Mouse (Mus musculus): ENCODE measurements at regions not wholly inside any gene's neighbourhood (a gene's known extent, or its start where the extent isn't known, plus 50 kb on each side); places are given as distances from the start of the nearest gene placed in this dataset.

GRCm38 (mm10) chr8:26809943-26810342, 167.2 kb upstream of the Zfp703 start:
- DNase-seq (ENCODE audit: low spot score in 2 of 2): no peak

DNA sequence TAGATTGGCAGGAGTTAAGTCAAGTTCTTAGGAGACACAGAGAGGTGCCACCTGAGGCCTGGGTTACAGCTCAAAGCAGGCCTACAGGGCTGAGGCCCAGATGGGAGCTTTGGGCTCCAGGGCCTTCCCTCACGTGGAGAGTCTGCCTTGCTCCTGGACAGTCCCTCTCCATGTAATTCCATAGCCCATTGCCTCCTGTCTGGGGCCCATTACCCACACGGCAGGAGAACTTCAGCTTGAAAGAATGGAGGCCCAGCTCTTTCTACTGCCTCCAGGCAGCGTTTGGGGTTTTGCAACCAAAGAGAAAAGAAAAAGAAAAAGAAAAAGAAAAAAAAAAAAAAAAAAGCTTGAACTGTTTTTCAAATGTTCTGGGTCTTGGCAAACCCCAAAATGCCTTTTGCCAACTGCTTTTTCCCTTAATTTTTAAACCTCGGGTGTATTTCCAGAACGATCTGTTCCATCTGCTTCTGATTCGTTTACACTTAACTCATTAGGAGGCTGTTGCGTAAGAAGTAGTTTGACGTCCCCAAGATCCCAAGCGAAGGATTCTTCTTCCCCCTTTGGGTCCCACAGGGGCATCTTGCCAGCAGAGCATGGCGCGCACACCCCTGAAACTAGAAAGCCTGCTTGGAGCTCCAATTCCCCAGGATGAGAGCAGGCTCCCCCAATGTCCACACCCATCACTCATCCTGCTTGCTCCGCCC, 165.4 kb upstream of the Zfp703 start:
- no peak for DNase-seq (ENCODE audit: low spot score in 2 of 2)

DNA sequence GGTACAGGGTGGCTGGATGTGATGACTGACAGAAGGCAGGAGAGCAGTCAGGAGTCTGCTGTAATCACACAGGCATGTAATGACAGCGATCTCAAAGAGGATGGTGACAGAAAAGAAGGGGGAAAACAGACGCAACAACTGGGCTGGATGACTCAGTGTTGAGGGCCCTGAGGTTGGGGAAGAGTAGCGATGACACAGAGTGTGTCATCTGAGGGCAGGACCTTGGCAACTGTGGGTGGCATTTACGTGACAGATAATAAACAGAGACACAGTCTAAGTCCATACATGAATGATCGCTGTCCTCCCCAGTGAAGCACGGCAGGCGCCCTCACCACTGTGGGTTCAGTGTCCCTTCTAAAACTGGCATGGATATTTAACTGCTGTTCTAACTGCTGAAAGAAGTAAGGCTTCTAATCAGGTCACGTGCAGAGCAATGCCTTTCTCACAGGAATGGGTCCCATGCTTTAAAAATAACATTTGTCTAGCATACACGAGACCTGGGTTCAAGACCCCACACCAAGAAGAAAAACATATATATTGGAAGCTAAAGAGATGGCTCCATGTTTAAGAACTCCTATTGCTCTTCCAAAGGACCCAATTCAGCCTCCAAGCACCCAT, 163.8 kb upstream of the Zfp703 start:
- no peak for DNase-seq (ENCODE audit: low spot score in 2 of 2)

GRCm38 (mm10) chr8:26815020-26815584, 162.0 kb upstream of the Zfp703 start:
- no peak for DNase-seq (ENCODE audit: low spot score in 2 of 2)

- no peak for DNase-seq (ENCODE audit: low spot score in 2 of 2)
Observed at GRCm38 (mm10) chr8:26816977-26817376, 160.1 kb upstream of the Zfp703 start.

DNA sequence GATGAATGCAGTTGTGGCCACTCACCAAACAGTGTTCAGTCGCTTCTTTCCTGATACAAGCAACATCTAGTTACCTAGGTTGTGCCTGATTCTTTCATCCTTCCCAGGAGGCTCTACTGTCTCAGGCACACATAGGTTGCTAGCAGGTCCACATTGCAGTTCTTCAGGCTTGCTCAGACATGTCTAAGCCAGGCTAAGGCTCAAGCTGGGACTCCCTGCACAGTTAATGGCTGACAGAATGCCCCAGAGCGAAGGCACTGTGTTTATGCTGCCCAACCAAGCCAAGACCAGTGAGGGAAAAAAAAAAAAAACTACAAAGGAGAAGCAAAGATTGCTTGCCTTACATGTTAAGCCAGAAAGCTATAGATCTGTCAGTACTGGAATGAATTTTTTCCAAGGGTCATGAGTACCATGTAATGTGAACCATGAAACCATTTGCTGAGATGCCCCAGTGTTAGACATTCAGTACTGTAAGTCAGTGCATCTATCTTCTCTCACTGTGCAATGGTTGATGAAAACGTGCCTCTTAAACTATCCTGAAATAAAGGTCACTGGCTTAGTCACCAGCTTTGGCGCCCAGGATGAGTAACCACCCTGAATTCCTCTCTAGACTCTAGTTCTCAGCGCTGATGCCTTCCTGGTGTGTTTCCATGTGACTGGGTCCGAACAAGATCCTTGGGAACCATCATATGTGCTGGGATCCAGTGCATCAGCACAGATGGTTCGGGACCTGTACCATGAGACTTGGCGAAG, 152.8 kb upstream of the Zfp703 start:
- DNase-seq (ENCODE audit: low spot score in 2 of 2): no peak

- no peak for DNase-seq (ENCODE audit: low spot score in 2 of 2)
Observed at GRCm38 (mm10) chr8:26828311-26828909, 148.7 kb upstream of the Zfp703 start.

DNA sequence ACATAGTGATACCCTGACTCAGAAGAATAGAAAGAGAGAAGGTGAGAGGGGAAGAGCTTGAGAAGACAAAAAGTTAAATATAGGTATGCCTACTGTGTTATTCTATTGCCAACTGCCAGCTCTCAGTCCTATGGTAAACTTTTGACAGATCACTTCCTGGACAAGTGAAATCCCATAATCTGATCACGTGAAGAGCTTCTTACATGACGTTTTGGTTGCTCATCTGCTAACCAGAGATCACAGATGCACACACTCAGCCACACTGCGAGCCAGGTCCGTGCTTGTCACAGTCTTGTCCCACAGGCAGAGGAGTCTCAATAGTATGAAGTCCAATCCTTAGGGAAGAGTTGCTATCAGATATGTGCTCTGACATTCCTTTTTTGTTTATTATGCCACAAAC, 147.8 kb upstream of the Zfp703 start:
- DNase-seq (ENCODE audit: low spot score in 2 of 2): no peak

GRCm38 (mm10) chr8:26831148-26831547, 146.0 kb upstream of the Zfp703 start:
- DNase-seq (ENCODE audit: low spot score in 2 of 2): no peak

DNA sequence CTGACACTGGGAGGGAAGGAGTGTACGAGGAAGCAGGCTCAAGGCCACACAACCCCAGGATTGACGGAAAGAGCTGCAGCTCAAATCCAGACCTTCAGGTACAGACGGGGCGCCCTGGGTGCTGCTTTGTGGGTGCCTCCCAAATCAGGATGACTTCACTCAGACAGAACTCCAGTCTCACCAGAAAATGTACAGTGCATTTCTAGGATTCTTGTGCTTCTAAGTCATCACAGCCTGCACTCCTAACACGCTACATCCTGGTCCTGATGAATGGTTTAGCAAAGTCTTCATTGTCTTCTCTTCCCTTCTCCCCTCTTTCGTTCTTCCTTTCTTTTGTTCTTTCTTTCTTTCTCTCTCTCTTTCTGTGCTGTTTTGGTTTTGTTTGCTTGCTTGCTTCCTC, 145.3 kb upstream of the Zfp703 start:
- DNase-seq (ENCODE audit: low spot score in 2 of 2): no peak

DNA sequence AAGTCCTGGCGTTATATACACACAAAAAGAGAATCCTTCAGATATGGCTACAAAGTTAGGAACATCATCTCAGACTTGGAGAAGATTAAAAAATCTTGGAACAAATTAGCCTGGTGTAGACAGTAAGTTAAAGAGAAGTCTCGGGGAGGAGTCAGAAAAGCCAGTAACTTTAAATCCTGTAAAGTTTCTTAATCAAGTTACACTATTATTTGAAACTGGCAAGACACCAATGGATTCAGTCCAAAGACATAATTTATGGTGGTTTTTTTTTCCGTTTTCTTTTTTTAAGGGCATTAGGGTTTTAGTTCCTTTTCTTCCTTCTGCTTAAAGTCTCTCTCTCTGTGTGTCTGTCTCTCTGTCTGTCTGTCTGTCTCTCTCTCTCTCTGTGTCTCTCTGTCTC, 144.6 kb upstream of the Zfp703 start:
- DNase-seq (ENCODE audit: low spot score in 2 of 2): no peak

GRCm38 (mm10) chr8:26833297-26833696, 143.8 kb upstream of the Zfp703 start:
- no peak for DNase-seq (ENCODE audit: low spot score in 2 of 2)

- DNase-seq (ENCODE audit: low spot score in 2 of 2): no peak
Observed at GRCm38 (mm10) chr8:26833784-26834183, 143.3 kb upstream of the Zfp703 start.

- DNase-seq (ENCODE audit: low spot score in 2 of 2): no peak
Observed at GRCm38 (mm10) chr8:26834604-26835003, 142.5 kb upstream of the Zfp703 start.

DNA sequence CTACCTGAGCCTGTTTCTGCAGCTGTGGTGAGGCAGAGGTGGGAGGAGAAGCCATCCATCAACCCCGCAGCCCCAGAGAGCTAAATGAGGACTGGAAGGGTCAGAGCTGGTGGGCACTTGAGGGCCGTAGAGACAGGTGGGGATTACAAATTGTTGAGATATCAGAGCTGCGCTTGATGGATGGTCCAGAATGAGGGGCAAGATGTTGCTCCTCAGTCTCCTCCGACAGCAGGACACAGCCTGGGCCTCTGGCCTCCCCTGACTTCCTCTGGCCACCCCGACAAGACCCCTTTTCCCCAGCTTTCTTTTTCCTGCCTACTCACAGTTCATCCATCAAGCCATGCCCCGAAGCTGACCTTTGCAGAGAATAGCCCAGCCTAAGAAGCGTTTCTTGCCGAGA, 142.0 kb upstream of the Zfp703 start:
- no peak for DNase-seq (ENCODE audit: low spot score in 2 of 2)

- DNase-seq (ENCODE audit: low spot score in 2 of 2): no peak
Observed at GRCm38 (mm10) chr8:26835616-26836015, 141.5 kb upstream of the Zfp703 start.

DNA sequence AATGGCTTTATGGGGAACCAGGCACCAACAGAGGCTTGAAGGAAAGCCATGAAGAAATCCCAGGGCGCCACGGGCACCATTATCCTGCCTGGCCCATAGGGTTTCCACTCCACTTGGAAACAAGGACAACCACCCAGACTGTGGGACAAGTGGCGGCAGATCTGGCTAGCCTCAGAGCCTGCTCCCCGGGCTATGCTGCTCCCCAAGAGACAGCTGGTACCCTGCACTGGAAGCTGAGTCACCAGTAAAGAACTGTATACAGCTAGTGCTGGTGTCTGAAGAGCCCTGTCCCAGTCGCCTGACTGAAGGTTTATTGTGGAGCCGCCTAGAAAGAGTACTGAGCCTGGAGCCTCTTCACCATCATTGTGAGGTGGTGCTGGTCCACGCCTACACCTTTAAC, 140.6 kb upstream of the Zfp703 start:
- DNase-seq (ENCODE audit: low spot score in 2 of 2): no peak

DNA sequence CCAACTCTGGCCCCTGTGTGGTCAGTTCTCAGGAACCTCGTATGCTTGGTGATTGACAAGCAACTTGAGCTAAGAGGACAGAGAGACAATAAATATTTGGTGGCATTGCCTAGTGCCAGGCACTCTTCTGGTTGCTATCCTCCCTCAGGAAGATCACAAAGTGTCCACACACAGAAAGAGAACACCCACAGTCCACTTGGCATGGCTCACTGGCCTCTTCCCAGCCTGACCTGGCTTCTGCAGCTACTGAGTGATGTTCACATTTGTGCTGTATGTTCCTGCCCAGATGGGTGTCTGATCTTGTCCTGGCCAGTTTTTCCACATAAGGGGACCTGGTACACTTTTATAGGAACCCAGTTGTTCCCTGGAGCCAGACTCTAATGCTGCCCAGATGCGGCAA, 136.8 kb upstream of the Zfp703 start:
- DNase-seq (ENCODE audit: low spot score in 2 of 2): no peak

DNA sequence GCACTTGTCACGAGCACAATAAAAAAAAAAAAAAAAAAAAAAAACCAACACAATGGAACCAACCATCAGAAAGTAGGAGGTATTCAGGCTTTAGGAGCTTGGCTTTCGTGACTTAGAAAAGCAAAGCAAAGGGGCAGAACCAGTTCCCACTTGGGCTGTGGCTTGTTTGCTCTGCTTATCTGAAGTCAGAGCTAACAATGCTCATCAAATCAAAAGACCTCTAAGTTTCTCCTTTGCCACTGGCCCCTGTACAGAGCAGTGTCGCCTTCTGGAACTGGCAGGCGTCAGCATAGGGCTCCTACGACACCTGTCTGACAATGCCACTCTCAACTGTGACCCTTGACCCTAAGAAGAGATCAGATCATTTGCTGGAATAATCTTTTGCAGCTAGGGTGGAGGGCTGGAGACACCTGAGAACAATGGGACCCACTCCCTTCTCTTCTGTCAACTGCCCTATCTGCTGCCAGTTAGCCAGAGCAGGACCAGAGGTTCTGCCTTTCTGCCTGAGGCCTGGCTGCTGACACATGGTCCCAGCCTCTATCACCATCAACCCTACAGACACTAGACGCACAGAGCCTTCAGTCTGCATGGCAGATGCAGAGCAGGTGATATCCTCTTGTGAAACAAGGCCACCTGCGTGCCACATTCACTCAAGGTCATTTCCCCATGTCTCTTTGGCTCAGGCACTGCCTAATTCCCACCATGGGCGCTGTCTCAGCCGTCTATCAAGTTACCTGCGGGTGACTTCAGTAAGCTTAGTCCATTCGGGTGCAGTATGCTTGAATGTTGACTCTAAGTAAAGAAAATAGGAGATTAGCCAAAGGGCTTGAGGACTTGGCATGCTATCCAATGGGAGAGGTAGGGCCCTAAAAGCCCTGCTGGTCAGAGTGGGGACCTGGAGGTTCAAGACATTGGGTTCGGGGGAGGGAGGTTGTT, 136.1 kb upstream of the Zfp703 start:
- DNase-seq (ENCODE audit: low spot score in 2 of 2): no peak

DNA sequence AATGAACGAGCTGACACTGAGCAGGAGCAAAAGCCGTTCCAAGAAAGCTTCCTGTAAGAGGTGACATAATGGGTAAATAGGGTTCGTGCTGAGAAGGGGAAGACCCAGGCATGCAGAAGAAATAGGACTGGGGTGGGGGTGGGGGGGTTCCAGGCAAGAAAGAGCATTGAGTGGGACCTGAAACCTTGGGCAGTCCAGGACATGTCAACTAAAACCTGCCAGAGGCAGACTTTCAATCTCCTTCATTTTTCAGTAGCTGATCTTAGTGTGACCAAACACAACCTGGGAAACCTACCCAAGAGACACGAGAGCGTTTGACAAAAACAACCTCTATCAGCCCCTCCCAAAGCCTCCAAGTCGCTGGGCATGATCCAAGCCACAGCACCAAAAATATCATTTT, 133.4 kb upstream of the Zfp703 start:
- DNase-seq (ENCODE audit: low spot score in 2 of 2): no peak

GRCm38 (mm10) chr8:26844132-26844808, 132.9 kb upstream of the Zfp703 start:
- no peak for DNase-seq (ENCODE audit: low spot score in 2 of 2)

All from spleen, postnatal 10 days (tissue).